Mouse (Mus musculus) neural tube, embryonic 13.5 days (tissue): ENCODE measurements around the gene Mmd. TPM values are rescaled to one million over a fixed set of nuclear protein-coding genes. Genes with fewer than 3 reads are reported as not detected.
A peak's percentile ranks its signal among the peaks of the same experiment; 100 is the strongest.

ENCODE experiments used
- ATAC-seq: fragments of 200-750 bp; cut with Nextera tagmentation; 2 replicates; pipeline ENCODE4 v1.8.0; 2017; ENCODE audit warnings: low read depth, mild to moderate bottlenecking, moderate TSS enrichment, moderate library complexity
- H3K27ac ChIP-seq: fragments of 300-500 bp; sonication (generic); replicated peaks from 2 replicates; pipeline ENCODE4 v1.5.1; 2015; ENCODE audit warnings: moderate library complexity, mild to moderate bottlenecking, inconsistent platforms
- H3K27me3 ChIP-seq: fragments of 300-500 bp; sonication (generic); 2 replicates; pipeline ENCODE4 v1.6.1; 2015; ENCODE audit warnings: mild to moderate bottlenecking, inconsistent platforms
- H3K36me3 ChIP-seq: fragments of 300-500 bp; sonication (generic); 2 replicates; pipeline ENCODE4 v1.6.1; 2015; ENCODE audit warnings: mild to moderate bottlenecking, inconsistent platforms
- H3K4me1 ChIP-seq: fragments of 300-500 bp; sonication (generic); replicated peaks from 2 replicates; pipeline ENCODE4 v1.6.1; 2015; ENCODE audit warnings: inconsistent platforms
- H3K4me2 ChIP-seq: fragments of 300-500 bp; sonication (generic); 2 replicates; pipeline ENCODE4 v1.6.1; 2015; ENCODE audit warnings: inconsistent platforms, mild to moderate bottlenecking, moderate library complexity
- H3K4me3 ChIP-seq: fragments of 300-500 bp; sonication (generic); 2 replicates; pipeline ENCODE4 v1.5.1; 2015; ENCODE audit warnings: mild to moderate bottlenecking, inconsistent platforms
- H3K9ac ChIP-seq: fragments of 300-500 bp; sonication (generic); 2 replicates; pipeline ENCODE4 v1.6.1; 2015; ENCODE audit warnings: moderate library complexity, mild to moderate bottlenecking, inconsistent platforms
- H3K9me3 ChIP-seq: fragments of 300-500 bp; sonication (generic); 2 replicates; pipeline ENCODE4 v1.6.1; 2016; ENCODE audit warnings: inconsistent platforms
- WGBS: fragments of 180-500 bp; shearing (Covaris S2); methylation state at CpG from one replicate; pipeline ENCODE4 v1.1.7; 2015; 5-methylcytosine and 5-hydroxymethylcytosine counted together
- polyA plus RNA-seq: library from polyadenylated mRNA; unstranded; fragments of >200 nt; fragmentation: Nextera tagmentation; extraction: Ambion mirVana; gene quantifications from 2 replicates; pipeline ENCODE4 v1.2.1, GENCODE M21; 2015

Mmd gene
- polyA plus RNA-seq, 1 experiment from 2014 or later = 113 TPM

DNA sequence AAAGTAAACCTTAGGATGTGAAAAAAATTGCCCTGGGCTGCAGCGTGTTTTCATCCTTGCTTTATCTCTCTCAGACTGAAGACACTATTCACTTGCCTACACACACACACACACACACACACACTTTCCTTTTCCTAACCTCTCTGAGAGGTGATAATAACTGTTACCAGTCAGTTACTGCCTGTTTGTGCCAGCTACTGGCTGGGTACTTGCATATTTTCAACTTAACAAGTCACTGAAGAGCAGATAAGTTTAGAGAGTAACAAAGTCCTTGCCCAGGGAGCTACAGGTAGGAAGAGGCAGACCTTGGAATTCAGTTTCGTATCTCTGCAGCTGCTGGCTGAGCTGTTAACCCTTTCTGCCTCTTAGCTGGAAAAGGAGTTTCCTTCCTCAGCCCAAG lies 2.7 kb downstream of the Mmd start:
- Histone ChIP-seq H3K27ac (no peak overlapping the region), H3K4me1 (peaks cover 47% of the 10 kb centered on the region), H3K4me3 (no peak overlapping the region), H3K9me3 (no peaks in the 10 kb centered on the region), H3K4me2 (peak overlapping the region; percentile 72; the same call in 1 of the 2 replicates), H3K9ac (no peak overlapping the region), H3K27me3 (no peaks in the 10 kb centered on the region), H3K36me3 (no peaks in the 10 kb centered on the region; the same call in 1 of the 2 replicates)
- WGBS = 39% methylated on average over 2 of the region's 2 CpGs
- ATAC-seq = no peak

DNA sequence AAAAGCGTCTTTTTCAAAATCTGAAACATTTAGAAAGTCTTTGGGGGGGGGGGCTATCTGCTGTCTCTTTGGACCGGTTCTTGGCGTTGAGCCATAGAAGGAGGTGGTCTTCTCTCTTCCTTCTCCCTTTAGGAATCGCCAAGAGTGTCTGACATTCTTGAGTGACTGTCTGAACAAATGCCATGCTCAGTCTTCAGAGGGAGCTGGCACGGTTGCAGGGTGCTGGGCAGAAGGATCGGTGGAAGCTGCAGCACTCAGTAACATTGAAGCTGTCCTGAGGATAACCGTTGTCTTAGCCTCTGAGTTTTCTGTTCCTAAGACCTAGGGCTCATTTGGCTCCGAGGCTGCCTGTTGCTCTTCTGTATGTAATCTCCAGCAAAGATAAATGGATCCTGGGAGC lies 3.1 kb downstream of the Mmd start:
- H3K4me3 ChIP-seq = no peak overlapping the region
- peaks cover 4% of the 10 kb centered on the region for H3K36me3 ChIP-seq
- H3K9me3 ChIP-seq = no peaks in the 10 kb centered on the region
- no peak overlapping the region for H3K27ac ChIP-seq
- WGBS = 81% methylated on average over 8 of the region's 8 CpGs
- peaks cover 47% of the 10 kb centered on the region for H3K4me1 ChIP-seq
- H3K27me3 ChIP-seq = no peaks in the 10 kb centered on the region
- no peak overlapping the region for H3K4me2 ChIP-seq
- no peak overlapping the region for H3K9ac ChIP-seq
- ATAC-seq = no peak

DNA sequence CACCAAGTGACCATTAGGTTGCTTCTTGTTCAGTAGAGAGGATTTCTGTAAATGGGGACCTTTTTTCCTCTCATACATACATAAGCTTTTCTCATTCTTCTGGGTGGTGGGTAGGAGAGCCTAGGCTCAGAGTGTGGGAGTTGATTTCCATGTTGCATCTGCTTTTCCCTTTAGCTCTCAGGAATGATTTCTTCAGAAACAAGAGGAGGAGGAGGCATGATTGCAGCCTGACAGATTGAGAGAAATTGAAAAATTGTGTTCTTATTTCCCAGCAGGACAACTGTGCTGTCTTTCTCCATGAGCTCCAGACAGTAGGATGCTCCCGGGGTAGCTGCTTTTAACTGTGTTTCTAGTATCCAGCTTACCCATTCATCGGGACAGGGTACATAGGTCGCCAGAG lies 5.3 kb downstream of the Mmd start:
- WGBS = 80% methylated on average over 3 of the region's 3 CpGs
- Histone ChIP-seq H3K4me3 (no peak overlapping the region), H3K27me3 (no peaks in the 10 kb centered on the region), H3K27ac (no peak overlapping the region), H3K9me3 (no peaks in the 10 kb centered on the region), H3K4me2 (no peak overlapping the region), H3K4me1 (peaks cover 41% of the 10 kb centered on the region), H3K36me3 (peaks cover 7% of the 10 kb centered on the region), H3K9ac (no peak overlapping the region)
- ATAC-seq = no peak

DNA sequence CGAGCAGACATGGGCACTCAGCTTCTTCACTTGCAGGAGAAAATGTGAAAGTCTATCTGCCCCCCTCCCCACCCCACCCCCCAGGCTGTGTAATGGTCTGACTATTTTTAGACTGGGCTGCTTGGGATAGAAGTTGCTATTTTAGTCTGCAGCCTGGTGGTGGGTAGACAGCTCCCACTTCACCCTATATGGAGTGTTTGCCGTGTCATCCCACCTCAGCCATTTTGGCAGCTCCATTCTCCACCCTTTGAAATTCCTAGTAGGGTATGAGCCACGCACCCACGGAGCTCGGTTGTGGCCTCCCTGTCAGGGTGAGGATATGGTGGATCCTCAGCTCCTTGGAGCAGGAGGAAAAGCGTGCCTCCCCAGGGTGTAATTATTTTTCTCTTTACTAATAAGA lies 6.4 kb downstream of the Mmd start:
- Histone ChIP-seq H3K4me1 (peaks cover 32% of the 10 kb centered on the region), H3K4me2 (no peak overlapping the region), H3K4me3 (no peak overlapping the region), H3K27ac (no peak overlapping the region), H3K9ac (no peak overlapping the region), H3K36me3 (peaks cover 18% of the 10 kb centered on the region), H3K9me3 (no peaks in the 10 kb centered on the region), H3K27me3 (no peaks in the 10 kb centered on the region)
- WGBS = 78% methylated on average over 6 of the region's 6 CpGs
- ATAC-seq = no peak

DNA sequence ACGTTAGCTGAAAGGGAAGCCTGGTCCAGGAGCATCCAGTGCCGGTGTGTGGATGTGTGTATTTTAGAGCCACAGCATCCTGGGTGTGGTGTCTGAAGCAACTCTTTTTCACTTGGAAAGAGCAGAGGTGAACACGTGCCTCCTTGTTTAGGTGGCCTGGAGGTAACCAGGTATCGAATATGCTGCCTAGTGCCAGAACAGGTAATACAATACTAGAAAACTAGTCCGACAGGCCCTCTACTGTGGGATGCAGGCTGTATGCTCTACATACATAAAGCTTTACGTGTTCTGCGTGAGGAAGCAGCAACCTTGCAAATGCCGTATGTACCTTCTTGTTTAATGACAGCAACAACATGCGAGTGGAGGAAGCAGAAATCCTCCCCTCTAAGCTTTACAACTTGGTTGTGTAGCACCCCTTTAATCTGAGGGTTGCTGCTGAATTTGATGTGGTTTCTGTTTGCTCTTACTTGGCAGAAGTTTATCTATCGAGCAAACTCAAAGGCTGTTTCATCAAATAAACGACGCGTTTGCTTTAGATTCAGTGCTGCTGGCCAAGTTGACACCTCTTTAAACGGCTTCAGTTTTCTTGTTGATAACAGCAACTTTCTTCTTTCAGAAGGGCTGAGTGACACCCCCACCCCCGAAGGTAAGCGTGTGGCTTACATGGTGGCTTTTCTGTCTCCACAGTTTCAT lies 7.7 kb downstream of the Mmd start:
- Histone ChIP-seq H3K36me3 (peaks cover 31% of the 10 kb centered on the region), H3K9me3 (no peaks in the 10 kb centered on the region), H3K27me3 (no peaks in the 10 kb centered on the region), H3K9ac (no peak overlapping the region), H3K4me3 (no peak overlapping the region), H3K27ac (no peak overlapping the region), H3K4me2 (no peak overlapping the region), H3K4me1 (peaks cover 20% of the 10 kb centered on the region)
- no peak for ATAC-seq
- WGBS = 93% methylated on average over 16 of the region's 16 CpGs

DNA sequence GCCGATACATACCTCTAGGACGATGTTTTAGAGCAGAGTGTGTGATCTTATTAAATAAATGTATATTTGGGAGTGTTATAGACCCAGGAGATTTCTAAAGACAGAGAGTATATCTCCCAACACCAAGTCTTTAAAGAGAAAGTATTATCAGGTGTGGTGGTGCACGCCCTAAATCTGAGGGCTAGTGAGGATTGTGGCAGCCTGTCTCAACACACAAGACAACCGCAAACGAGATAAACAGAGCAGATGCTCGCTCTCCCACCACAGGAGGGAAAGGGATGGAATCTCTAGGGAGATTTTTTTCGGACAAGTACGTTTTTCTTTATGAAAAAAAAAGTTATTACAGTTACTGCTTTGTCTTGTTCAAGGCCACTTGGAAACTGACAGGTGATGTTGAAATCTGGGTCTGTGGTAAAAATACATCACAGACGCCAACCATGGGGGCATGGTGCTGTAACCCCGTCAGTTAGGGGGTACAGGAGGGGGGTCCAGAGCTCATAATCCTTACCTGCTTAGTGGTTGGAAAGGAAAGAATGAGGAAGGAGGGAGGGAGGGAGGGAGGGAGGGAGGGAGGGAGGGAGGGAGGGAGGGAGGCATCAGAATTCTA lies 9.2 kb downstream of the Mmd start:
- 87% methylated on average over 10 of the region's 10 CpGs for WGBS
- Histone ChIP-seq H3K27ac (no peak overlapping the region), H3K4me2 (no peak overlapping the region), H3K9ac (no peak overlapping the region), H3K4me1 (peaks cover 9% of the 10 kb centered on the region), H3K9me3 (no peaks in the 10 kb centered on the region), H3K27me3 (no peaks in the 10 kb centered on the region), H3K4me3 (no peak overlapping the region), H3K36me3 (peaks cover 46% of the 10 kb centered on the region)
- ATAC-seq = no peak

DNA sequence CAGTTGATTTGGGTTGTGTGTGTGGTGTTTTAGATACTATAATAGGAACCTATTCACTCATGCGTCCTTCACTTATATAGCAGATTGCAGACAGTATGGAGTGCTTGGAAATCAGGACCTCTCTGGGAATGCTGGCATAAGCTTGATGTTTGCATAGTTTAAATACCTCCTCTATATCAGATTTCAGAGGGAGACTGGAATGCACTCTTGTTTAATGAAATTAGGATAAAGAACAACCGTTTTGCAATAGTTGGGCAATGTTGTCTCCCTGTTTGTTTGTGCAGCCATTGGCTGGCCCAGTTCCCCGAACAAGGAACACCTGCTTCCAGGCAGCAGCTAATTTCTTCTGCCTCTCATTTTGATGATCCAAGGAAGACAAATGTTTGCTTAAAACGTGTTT lies 9.8 kb downstream of the Mmd start:
- Histone ChIP-seq H3K9me3 (no peaks in the 10 kb centered on the region), H3K27me3 (no peaks in the 10 kb centered on the region), H3K4me2 (no peak overlapping the region), H3K36me3 (peaks cover 52% of the 10 kb centered on the region), H3K9ac (no peak overlapping the region), H3K4me1 (peaks cover 9% of the 10 kb centered on the region), H3K4me3 (no peak overlapping the region), H3K27ac (no peak overlapping the region)
- WGBS = 69% methylated on average over 4 of the region's 4 CpGs
- no peak for ATAC-seq

DNA sequence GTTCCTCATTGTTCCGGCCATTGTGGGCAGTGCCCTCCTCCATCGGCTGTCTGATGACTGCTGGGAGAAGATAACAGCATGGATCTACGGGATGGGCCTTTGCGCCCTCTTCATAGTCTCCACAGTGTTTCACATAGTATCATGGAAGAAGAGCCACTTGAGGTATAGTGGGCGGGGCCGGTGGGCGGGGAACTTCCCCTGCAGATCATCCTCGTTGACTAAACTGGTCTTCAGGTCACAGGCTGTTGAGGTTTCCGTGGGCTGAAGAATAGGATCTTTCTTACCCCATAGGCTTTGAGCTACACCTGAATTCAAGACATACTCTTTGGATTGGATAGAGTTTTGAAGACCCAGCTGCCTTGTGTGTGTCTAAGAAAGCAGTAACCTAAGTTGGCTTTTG lies 10.6 kb downstream of the Mmd start:
- Histone ChIP-seq H3K27me3 (no peaks in the 10 kb centered on the region), H3K36me3 (peaks cover 60% of the 10 kb centered on the region), H3K4me3 (no peak overlapping the region), H3K4me2 (no peak overlapping the region), H3K27ac (no peak overlapping the region), H3K4me1 (peaks cover 9% of the 10 kb centered on the region), H3K9ac (no peak overlapping the region), H3K9me3 (no peaks in the 10 kb centered on the region)
- WGBS = 86% methylated on average over 9 of the region's 9 CpGs
- no peak for ATAC-seq

DNA sequence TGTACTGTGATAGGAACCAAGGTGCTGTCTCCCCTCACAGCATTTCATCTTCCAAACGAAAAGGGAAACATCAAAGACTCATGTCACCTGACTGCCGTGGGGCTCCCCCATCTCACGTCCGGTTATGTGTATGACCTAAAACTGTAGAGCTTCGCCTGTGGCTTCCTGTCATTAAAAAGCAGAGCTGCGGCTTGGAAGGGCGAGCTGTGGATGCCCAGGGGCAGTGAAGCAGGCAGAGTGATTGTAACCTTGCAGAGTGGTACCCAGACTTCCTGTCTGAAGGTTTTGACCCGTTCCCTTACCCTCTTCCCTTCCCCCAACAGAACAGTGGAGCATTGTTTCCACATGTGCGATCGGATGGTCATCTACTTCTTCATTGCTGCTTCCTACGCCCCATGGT lies 14.9 kb downstream of the Mmd start:
- WGBS = 73% methylated on average over 11 of the region's 11 CpGs
- Histone ChIP-seq H3K4me3 (no peak overlapping the region), H3K4me1 (peaks cover 7% of the 10 kb centered on the region), H3K9ac (no peak overlapping the region), H3K36me3 (peaks cover 77% of the 10 kb centered on the region), H3K27ac (no peak overlapping the region), H3K4me2 (no peak overlapping the region), H3K27me3 (no peaks in the 10 kb centered on the region), H3K9me3 (no peaks in the 10 kb centered on the region)
- ATAC-seq = no peak

DNA sequence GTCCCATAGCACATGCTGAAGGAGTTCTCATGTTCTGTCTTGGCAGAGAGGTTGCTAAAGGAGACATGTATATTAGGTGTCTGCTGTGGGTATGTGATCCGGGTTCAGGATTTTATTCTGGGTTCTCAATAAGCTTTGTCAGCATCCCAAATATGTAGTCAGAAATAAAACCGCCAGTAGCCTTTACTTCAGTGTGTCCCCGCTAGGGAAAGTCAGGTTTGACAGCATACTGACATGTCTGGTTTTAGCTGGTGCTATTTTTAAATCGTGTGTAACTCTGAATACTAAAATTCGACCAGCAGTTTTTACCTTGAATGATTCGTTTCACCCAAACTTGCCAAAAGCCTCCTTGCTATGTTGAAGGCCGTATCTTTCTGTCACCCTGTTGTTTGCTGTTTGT lies 16.3 kb downstream of the Mmd start:
- H3K4me2 ChIP-seq = no peak overlapping the region
- no peak overlapping the region for H3K4me3 ChIP-seq
- 92% methylated on average over 7 of the region's 7 CpGs for WGBS
- peaks cover 72% of the 10 kb centered on the region for H3K36me3 ChIP-seq
- no peak overlapping the region for H3K27ac ChIP-seq
- no peak overlapping the region for H3K9ac ChIP-seq
- no peak for ATAC-seq
- H3K9me3 ChIP-seq = no peaks in the 10 kb centered on the region
- H3K27me3 ChIP-seq = no peaks in the 10 kb centered on the region
- peaks cover 15% of the 10 kb centered on the region for H3K4me1 ChIP-seq

DNA sequence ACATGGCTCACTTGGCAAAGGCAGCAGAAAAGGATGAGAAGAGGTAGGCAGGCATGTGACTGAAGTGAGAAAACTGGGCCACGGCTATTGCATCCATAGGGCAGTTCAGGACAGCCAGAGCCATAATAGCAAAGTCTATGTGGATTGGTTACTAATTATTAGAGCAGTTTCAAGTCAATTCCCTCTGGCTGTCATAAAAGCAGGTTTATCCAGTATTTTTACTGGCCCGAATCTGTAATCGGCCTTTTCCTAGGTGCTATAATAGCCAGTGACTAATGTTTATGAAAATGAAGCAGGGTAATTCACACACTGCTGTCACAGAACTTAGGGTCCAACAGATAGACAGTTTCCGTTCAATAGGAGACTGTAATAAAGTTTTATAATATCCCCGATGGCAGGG lies 19.7 kb downstream of the Mmd start:
- 33% methylated on average over 5 of the region's 5 CpGs for WGBS
- 0 out of 2 replicates have a peak overlapping the region, but pooled peaks have one; percentile 7 for H3K4me2 ChIP-seq
- ATAC-seq = 0 out of 2 replicates have a peak, but pooled peaks have one; percentile 8
- H3K27me3 ChIP-seq = no peaks in the 10 kb centered on the region
- peaks cover 15% of the 10 kb centered on the region for H3K4me1 ChIP-seq
- H3K9me3 ChIP-seq = no peaks in the 10 kb centered on the region
- H3K9ac ChIP-seq = no peak overlapping the region
- no peak overlapping the region for H3K27ac ChIP-seq
- H3K36me3 ChIP-seq = peaks cover 68% of the 10 kb centered on the region
- no peak overlapping the region for H3K4me3 ChIP-seq

DNA sequence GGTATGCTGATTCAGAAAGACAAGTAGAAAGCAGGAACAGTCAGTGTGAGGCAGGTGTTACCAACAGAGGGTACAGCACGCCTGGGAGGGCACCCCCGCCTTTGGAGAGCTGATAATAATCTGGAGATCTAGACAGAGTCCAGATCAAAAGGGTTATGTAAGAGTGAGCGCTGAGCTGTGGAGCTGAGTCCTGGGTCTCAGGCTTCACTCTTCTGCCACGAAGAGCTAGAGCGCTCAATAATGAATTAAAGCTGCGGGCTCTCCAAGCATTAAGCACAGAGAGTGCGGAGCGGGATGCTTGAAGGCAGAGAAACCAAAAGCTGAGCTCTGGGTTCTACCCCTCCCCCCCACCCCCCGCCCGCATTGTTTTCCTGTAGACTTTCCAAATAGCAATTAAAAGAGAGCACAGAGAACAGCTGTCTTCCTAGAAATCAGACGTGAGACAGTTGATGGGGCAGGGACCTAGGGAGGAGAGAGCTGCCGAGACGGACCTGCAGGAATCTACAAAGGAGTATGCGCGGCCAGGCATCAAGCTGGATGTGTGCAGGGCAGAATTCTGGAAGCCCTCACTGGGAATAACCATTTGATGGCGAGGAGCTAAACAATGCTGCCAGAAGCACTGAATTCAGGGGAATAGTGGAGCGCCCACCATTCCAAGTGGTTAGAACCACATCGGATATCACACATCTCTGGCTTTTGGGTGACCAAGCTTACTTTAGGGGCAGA lies 20.3 kb downstream of the Mmd start:
- WGBS = 37% methylated on average over 18 of the region's 18 CpGs
- Histone ChIP-seq H3K4me1 (peaks cover 15% of the 10 kb centered on the region), H3K36me3 (peaks cover 67% of the 10 kb centered on the region), H3K27me3 (no peaks in the 10 kb centered on the region), H3K9me3 (no peaks in the 10 kb centered on the region), H3K4me3 (no peak overlapping the region), H3K4me2 (peak overlapping the region; percentile 7; the same call in 1 of the 2 replicates), H3K9ac (no peak overlapping the region), H3K27ac (peak overlapping the region; percentile 28; the same call in 1 of the 2 replicates)
- ATAC-seq = 0 out of 2 replicates have a peak, but pooled peaks have one; percentile 47
